Mouse (Mus musculus) liver, embryonic 13.5 days (tissue): ENCODE results near the gene Fgfr2. TPM values are rescaled to one million over a fixed set of nuclear protein-coding genes. Genes with fewer than 3 reads are reported as not detected.

Source experiments
- ATAC-seq: fragments of 200-750 bp; cut with Nextera tagmentation; 2 replicates; pipeline ENCODE4 v1.8.0; 2017; ENCODE audit warnings: low read depth, mild to moderate bottlenecking, moderate number of reproducible peaks, moderate library complexity
- DNase-seq: peaks from one replicate; pipeline ENCODE4 v3.0.0; 2022
- H3K27ac ChIP-seq: fragments of 300-500 bp; sonication (generic); 2 replicates; pipeline ENCODE4 v1.5.1; 2015; ENCODE audit warnings: moderate library complexity, mild to moderate bottlenecking, inconsistent platforms
- H3K27me3 ChIP-seq: fragments of 300-500 bp; sonication (generic); 2 replicates; pipeline ENCODE4 v1.6.1; 2015; ENCODE audit warnings: mild to moderate bottlenecking, inconsistent platforms
- H3K36me3 ChIP-seq: fragments of 300-500 bp; sonication (generic); 2 replicates; pipeline ENCODE4 v1.6.1; 2015; ENCODE audit warnings: mild to moderate bottlenecking, inconsistent platforms
- H3K4me1 ChIP-seq: fragments of 300-500 bp; sonication (generic); replicated peaks from 2 replicates; pipeline ENCODE4 v1.6.1; 2015; ENCODE audit warnings: inconsistent platforms
- H3K4me2 ChIP-seq: fragments of 300-500 bp; sonication (generic); 2 replicates; pipeline ENCODE4 v1.6.1; 2015; ENCODE audit warnings: inconsistent platforms, mild to moderate bottlenecking, moderate library complexity
- H3K4me3 ChIP-seq: fragments of 300-500 bp; sonication (generic); replicated peaks from 2 replicates; pipeline ENCODE4 v1.5.1; 2015; ENCODE audit warnings: mild to moderate bottlenecking, inconsistent platforms
- H3K9ac ChIP-seq: fragments of 300-500 bp; sonication (generic); 2 replicates; pipeline ENCODE4 v1.6.1; 2015; ENCODE audit warnings: mild to moderate bottlenecking, inconsistent platforms
- H3K9me3 ChIP-seq: fragments of 300-500 bp; sonication (generic); replicated peaks from 2 replicates; pipeline ENCODE4 v1.6.1; 2016; ENCODE audit warnings: inconsistent platforms
- WGBS: fragments of 180-500 bp; shearing (Covaris S2); methylation state at CpG from one replicate; pipeline ENCODE4 v1.1.7; 2015; ENCODE audit not compliant: insufficient replicate concordance; 5-methylcytosine and 5-hydroxymethylcytosine counted together
- polyA plus RNA-seq: library from polyadenylated mRNA; unstranded; fragments of >200 nt; fragmentation: Nextera tagmentation; extraction: Ambion mirVana; gene quantifications from 2 replicates; pipeline ENCODE4 v1.2.1, GENCODE M21; 2015

The Fgfr2 gene
- polyA plus RNA-seq, 1 experiment from 2014 or later, result 8.9 TPM

DNA sequence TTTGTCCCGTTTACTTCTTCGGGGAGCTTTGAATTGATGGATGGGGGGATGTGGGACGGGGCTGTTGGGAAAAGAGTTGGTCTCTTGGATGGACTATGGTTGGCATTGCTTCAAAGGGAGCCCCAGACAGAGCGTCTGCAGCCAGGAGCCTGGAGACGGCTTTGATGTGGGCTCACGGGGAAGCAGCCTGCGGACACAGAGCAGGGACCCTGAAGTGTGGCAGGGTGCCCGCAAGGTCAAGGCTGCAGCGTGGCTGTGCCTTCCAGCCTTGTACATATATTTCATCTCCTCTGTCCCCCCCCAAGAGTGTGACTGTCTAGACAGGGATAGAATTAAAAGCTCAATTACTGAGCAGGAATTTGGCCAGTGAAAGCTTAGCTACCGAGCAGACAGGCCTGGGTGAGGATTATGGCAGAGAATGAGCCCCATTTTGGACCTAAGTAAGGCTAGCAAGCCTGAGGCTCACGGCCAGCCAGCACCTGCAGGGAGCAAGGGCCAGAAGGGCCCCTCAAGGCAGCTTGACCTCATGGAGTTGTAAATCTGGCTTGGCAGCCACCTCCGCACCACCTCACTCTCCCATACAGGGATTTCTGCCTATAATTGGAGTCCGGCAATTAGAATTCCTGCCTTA, 2146.7 kb downstream of the Fgfr2 start:
- H3K36me3 ChIP-seq, result no peaks in the 10 kb centered on the region
- H3K4me3 ChIP-seq, result no peak overlapping the region
- H3K9me3 ChIP-seq, result no peaks in the 10 kb centered on the region
- no peaks in the 10 kb centered on the region for H3K4me1 ChIP-seq
- H3K9ac ChIP-seq, result no peak overlapping the region
- WGBS, result 63% methylated on average over 13 of the region's 13 CpGs
- ATAC-seq (no peak), DNase-seq (no peak)
- H3K27ac ChIP-seq, result no peak overlapping the region
- no peak overlapping the region for H3K4me2 ChIP-seq
- no peaks in the 10 kb centered on the region for H3K27me3 ChIP-seq

DNA sequence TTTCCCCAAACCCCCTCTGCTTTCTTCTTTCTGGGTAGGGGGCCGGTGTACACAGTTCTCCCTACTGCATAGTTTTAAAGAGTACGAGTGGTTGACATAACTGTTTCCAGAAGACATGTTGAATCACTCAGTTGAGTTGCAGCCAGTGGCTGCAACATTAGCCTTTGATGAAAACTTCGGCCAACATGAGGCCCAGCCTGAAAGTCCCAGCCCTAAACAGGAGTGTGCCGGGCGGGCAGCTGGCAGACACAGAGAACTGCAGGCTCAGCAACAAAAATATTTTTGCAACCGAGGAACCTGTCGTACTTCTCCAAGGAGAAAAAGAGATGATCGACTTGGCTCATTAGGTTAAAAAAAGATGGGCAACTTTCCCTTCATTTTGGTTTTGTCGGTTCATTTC, 2150.4 kb downstream of the Fgfr2 start:
- no peak for ATAC-seq
- H3K9me3 ChIP-seq, result no peaks in the 10 kb centered on the region
- no peak overlapping the region for H3K9ac ChIP-seq
- no peaks in the 10 kb centered on the region for H3K4me1 ChIP-seq
- no peak overlapping the region for H3K4me3 ChIP-seq
- H3K36me3 ChIP-seq, result no peaks in the 10 kb centered on the region
- no peak overlapping the region for H3K27ac ChIP-seq
- H3K27me3 ChIP-seq, result no peaks in the 10 kb centered on the region
- WGBS, result 78% methylated on average over 9 of the region's 9 CpGs
- H3K4me2 ChIP-seq, result no peak overlapping the region
- no peak for DNase-seq

DNA sequence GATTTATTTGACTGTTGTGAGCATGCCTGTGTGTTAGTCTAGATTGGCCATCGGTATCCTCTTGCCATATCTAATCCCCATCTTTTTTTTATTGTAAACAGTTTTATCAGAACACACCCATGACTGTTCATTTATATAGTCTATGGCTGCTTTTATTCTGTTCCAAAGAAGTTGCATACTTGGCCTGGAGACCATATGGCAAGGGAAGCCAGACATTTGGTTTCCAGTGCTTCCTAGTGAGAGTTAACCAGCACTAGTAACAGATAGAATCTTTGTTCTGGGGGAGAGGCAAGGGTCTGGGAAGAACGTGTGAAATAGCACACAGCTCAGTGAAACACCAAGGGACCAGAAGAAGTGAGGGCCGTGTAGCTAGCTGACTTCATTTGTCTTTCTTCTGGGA, 2153.6 kb downstream of the Fgfr2 start:
- ATAC-seq (no peak), DNase-seq (no peak)
- Histone ChIP-seq H3K27ac (no peak overlapping the region), H3K4me1 (no peaks in the 10 kb centered on the region), H3K4me2 (no peak overlapping the region), H3K9me3 (no peaks in the 10 kb centered on the region), H3K27me3 (no peaks in the 10 kb centered on the region), H3K4me3 (no peak overlapping the region), H3K36me3 (no peaks in the 10 kb centered on the region), H3K9ac (no peak overlapping the region)
- WGBS, result 39% methylated on average over 3 of the region's 3 CpGs

DNA sequence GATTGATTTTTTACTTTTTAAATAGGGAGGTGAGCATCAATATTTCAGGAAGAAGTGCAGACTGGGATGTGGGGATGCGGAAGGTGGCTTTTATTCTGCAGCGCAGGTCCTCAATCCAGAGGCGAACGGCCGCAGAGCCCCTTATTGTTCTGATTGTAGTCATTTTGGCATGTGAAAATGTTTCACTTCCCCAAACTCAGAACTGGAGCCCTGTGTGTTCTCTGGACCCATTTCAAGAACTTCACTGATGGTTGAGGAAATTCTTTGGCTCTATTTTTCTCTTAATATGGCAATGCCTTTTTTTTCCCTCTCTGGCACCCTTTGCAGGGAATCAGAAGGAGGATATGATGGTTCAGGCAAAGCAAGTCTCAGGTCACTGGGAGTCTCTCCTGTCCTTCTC, 2154.1 kb downstream of the Fgfr2 start:
- H3K4me3 ChIP-seq, result no peak overlapping the region
- H3K27ac ChIP-seq, result no peak overlapping the region
- ATAC-seq, result no peak
- H3K4me2 ChIP-seq, result no peak overlapping the region
- no peaks in the 10 kb centered on the region for H3K36me3 ChIP-seq
- H3K4me1 ChIP-seq, result no peaks in the 10 kb centered on the region
- 80% methylated on average over 5 of the region's 5 CpGs for WGBS
- no peaks in the 10 kb centered on the region for H3K27me3 ChIP-seq
- no peaks in the 10 kb centered on the region for H3K9me3 ChIP-seq
- H3K9ac ChIP-seq, result no peak overlapping the region
- no peak for DNase-seq

DNA sequence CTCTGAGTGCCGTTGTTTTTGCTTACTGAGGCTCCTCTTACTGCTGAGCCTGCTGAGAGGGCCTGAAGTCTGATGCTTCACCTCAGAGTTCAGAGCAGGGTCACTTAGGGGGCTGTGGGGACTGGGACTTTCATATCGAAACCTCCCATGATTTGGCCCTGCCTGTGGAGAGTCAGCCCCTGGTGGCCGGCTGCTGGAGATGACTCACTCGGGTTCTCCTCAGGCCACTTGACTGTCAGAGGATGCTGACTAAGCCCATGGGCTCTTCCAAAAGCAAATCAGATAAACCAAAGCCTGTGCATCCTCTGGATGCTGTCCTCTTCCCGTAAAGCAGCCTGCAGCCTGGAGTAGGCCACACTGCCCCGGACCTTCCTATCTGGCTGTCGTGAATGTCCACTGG, 2154.6 kb downstream of the Fgfr2 start:
- 40% methylated on average over 7 of the region's 7 CpGs for WGBS
- DNase-seq, result no peak

DNA sequence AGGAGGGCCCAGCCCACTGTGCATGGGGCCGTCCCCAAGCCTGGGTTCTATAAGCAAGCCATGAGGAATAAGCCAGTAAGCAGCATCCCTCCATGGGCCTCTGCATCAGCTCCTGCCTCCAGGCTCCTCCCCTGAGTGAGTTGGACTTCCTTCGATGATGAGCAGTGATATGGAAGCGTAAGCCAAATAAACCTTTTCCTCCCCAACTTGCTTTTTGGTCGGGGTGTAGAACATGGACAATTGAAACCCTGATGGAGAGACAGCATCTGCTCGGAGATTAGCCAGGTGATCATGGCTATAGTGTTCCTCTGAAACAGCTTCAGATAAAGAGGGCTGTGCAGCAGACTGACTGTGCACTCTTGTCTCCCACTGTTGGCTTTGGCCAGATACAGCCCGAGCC, 2155.2 kb downstream of the Fgfr2 start:
- DNase-seq (no peak), ATAC-seq (no peak)
- no peak overlapping the region for H3K4me3 ChIP-seq
- no peaks in the 10 kb centered on the region for H3K4me1 ChIP-seq
- H3K9me3 ChIP-seq, result no peaks in the 10 kb centered on the region
- WGBS, result 64% methylated on average over 6 of the region's 6 CpGs
- no peak overlapping the region for H3K9ac ChIP-seq
- no peaks in the 10 kb centered on the region for H3K36me3 ChIP-seq
- no peaks in the 10 kb centered on the region for H3K27me3 ChIP-seq
- no peak overlapping the region for H3K4me2 ChIP-seq
- no peak overlapping the region for H3K27ac ChIP-seq

More for the DNA sequence above, 2154.6 kb downstream of the Fgfr2 start:
- no peaks in the 10 kb centered on the region for H3K27me3 ChIP-seq
- no peaks in the 10 kb centered on the region for H3K4me1 ChIP-seq
- H3K36me3 ChIP-seq, result no peaks in the 10 kb centered on the region
- H3K4me2 ChIP-seq, result no peak overlapping the region
- H3K9me3 ChIP-seq, result no peaks in the 10 kb centered on the region
- H3K4me3 ChIP-seq, result no peak overlapping the region
- no peak for ATAC-seq
- H3K27ac ChIP-seq, result no peak overlapping the region
- no peak overlapping the region for H3K9ac ChIP-seq

DNA sequence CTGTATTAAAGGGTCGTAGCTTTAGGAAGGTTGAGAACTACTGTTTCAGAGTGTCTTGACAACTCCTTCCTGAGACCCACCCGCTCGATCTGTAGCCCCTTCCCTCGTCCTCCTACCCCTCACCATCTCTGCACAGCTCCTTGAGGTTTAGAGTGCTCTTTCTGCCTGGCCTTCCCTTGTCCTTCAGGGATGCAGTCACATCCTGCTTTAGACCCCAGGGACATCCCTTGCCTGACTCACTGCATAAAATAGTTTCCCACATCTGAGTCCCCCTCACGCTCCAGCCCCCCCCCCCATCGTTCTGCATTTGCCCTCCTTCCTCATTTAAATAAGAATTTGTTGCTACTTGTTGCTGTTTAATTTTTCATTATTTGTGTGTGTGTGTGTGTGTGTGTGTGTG, 2156.3 kb downstream of the Fgfr2 start:
- H3K9me3 ChIP-seq, result no peaks in the 10 kb centered on the region
- 52% methylated on average over 6 of the region's 6 CpGs for WGBS
- no peaks in the 10 kb centered on the region for H3K36me3 ChIP-seq
- no peaks in the 10 kb centered on the region for H3K4me1 ChIP-seq
- DNase-seq (no peak), ATAC-seq (no peak)
- H3K27me3 ChIP-seq, result no peaks in the 10 kb centered on the region
- no peak overlapping the region for H3K4me3 ChIP-seq
- H3K9ac ChIP-seq, result no peak overlapping the region
- H3K27ac ChIP-seq, result no peak overlapping the region
- H3K4me2 ChIP-seq, result no peak overlapping the region

DNA sequence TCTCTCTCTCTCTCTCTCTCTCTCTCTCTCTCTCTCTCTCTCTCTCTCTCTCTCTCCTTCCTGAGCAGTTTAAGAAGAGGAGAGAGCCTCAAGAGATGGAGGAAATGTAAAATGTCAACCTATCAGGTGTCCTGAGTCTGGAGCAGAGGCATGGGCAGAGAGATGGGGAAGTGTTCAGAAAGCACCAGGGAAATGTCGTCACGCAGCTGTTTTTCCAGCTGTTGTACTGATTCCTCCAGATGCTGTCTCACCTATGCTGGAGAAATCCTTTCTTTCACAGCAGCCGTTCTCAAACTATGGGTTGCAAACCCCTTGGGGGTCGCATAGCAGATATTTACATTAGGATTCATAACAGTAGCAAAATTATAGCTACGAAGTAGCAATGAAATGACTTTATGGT, 2156.7 kb downstream of the Fgfr2 start:
- Histone ChIP-seq H3K9ac (no peak overlapping the region), H3K4me1 (no peaks in the 10 kb centered on the region), H3K27ac (no peak overlapping the region), H3K9me3 (no peaks in the 10 kb centered on the region), H3K36me3 (no peaks in the 10 kb centered on the region), H3K4me2 (no peak overlapping the region), H3K4me3 (no peak overlapping the region), H3K27me3 (no peaks in the 10 kb centered on the region)
- DNase-seq, result no peak
- 62% methylated on average over 5 of the region's 5 CpGs for WGBS
- ATAC-seq, result no peak

DNA sequence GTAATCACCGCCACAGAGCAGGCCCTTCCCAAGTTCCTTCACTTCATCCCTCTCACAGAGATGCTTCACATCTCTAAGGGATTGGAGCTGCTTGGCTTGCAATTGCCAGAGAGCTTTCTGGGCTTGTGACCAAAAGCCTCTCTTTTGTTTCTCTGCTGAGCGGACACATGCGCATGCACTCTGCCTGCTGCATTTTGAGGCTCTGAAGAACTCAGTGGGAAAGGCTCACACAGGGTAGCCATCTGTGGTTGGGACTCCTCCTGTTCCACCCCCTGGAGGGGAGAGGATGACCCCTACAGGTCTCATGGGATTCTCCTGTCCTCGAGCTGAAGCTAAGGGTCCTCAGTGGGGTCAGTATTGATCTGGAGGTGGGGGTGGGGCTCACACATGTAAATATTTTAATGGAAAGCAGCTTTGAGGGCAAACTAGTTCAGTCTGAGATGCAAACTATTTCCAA, 2157.2 kb downstream of the Fgfr2 start:
- Histone ChIP-seq H3K36me3 (no peaks in the 10 kb centered on the region), H3K9me3 (no peaks in the 10 kb centered on the region), H3K4me3 (no peak overlapping the region), H3K4me2 (no peak overlapping the region), H3K9ac (no peak overlapping the region), H3K4me1 (no peaks in the 10 kb centered on the region), H3K27me3 (no peaks in the 10 kb centered on the region), H3K27ac (no peak overlapping the region)
- WGBS, result 61% methylated on average over 4 of the region's 4 CpGs
- ATAC-seq (no peak), DNase-seq (no peak)

DNA sequence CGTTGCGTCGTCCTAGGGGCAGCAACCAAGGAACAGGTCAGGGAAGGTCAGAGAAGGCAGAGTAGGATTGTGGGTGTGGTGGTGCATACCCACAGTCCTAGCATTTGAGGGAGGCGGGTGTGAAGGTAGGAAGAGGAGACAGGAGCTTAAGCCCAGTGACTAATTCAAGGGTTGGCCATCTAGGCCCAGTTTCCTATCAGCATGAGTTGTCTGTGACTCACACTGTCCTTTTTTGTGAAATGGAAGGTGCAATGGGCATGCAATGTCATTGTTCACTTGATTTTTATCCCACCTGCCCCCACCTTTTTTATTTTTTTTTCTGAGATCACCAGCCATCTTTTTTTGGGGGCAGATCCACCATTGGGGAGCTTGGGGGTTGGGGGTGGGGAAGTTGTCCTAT, 2157.8 kb downstream of the Fgfr2 start:
- Histone ChIP-seq H3K9ac (no peak overlapping the region), H3K27ac (no peak overlapping the region), H3K9me3 (no peaks in the 10 kb centered on the region), H3K4me2 (no peak overlapping the region), H3K4me3 (no peak overlapping the region), H3K4me1 (no peaks in the 10 kb centered on the region), H3K27me3 (no peaks in the 10 kb centered on the region), H3K36me3 (no peaks in the 10 kb centered on the region)
- ATAC-seq (no peak), DNase-seq (no peak)
- 68% methylated on average over 4 of the region's 4 CpGs for WGBS

DNA sequence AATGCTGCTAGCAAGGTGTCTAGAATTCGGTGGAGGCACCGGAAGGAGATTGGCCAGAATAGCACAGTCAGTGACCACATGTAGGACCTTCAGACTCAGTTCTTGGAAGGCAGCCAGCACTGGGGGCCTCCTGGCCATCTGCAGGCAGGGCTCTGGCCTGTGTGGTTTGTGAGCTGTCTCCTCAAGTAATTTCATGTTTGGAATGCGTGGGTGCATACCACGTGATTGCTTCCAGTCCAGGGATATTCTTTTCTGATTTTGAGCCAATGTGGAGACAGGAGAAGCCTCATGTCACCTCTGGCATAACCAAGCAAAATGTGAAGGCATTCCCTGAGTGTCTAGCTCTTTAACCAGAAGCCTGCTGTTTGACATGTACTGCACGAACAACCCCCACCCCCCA, 2158.5 kb downstream of the Fgfr2 start:
- Histone ChIP-seq H3K9ac (no peak overlapping the region), H3K9me3 (no peaks in the 10 kb centered on the region), H3K4me2 (no peak overlapping the region), H3K4me1 (no peaks in the 10 kb centered on the region), H3K27me3 (no peaks in the 10 kb centered on the region), H3K4me3 (no peak overlapping the region), H3K36me3 (no peaks in the 10 kb centered on the region), H3K27ac (no peak overlapping the region)
- no peak for DNase-seq
- no peak for ATAC-seq
- 45% methylated on average over 5 of the region's 5 CpGs for WGBS

DNA sequence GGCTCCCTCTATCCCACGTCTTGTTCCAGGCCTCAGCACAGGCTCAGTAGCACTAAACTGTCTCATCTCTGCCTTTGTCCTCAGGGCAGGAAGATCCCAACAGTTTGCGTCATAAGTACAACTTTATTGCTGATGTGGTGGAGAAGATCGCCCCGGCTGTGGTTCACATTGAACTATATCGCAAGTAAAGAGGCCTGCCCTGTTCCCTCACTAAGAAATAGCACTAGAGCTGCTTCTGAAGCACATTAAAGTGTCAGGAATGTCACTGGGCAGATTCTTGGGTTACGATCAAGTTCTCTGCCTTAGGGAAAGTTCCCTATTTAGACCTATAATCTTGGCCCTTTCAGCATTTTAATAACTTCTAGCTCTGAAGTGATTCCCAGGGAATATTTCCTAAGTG, 2161.7 kb downstream of the Fgfr2 start:
- Histone ChIP-seq H3K4me2 (no peak overlapping the region), H3K9ac (no peak overlapping the region), H3K27me3 (no peaks in the 10 kb centered on the region), H3K36me3 (no peaks in the 10 kb centered on the region), H3K4me1 (no peaks in the 10 kb centered on the region), H3K9me3 (no peaks in the 10 kb centered on the region), H3K4me3 (no peak overlapping the region), H3K27ac (no peak overlapping the region)
- 73% methylated on average over 6 of the region's 6 CpGs for WGBS
- no peak for ATAC-seq
- no peak for DNase-seq
